Mouse (Mus musculus) layer of hippocampus, adult 18-20 months (tissue): ENCODE results near the gene D630039A03Rik. TPM values are rescaled to one million over a fixed set of nuclear protein-coding genes. Genes with fewer than 3 reads are reported as not detected.
"Not testable (repeated sequence)": the region's sequence is repeated elsewhere in the genome, so short reads cannot be mapped to it uniquely, and the experiment has no call there.

Experiments used
- DNase-seq, 2 experiments: peaks; one replicate each; pipeline ENCODE4 v3.0.0; 2022; ENCODE audit warnings: low spot score in 2 of 2
- total RNA-seq, 2 experiments: library from RNA; stranded (reverse); gene quantifications; 2 replicates each; pipeline ENCODE4 v1.2.3; 2021

D630039A03Rik gene
- total RNA-seq, 2 experiments from 2014 or later: 0.25 to 0.33 TPM

DNA sequence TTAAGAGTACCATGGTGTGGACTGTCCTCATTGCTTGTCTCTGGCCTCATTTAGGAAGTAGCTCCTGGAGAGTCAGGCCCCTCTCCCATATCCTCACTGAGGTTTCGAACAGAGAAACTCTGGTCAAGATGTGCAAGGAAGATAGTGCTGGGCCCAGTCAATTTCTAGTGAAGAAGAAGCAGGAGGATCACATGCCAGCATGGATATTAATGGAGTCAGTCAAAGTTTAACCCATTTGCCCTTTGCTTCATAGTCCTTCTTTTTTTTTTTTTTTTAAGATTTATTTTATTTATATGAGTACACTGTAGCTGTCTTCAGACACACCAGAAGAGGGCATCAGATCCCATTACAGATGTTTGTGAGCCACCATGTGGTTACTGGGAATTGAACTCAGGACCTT lies 27.1 kb downstream of the D630039A03Rik start:
- not testable (repeated sequence) for DNase-seq

DNA sequence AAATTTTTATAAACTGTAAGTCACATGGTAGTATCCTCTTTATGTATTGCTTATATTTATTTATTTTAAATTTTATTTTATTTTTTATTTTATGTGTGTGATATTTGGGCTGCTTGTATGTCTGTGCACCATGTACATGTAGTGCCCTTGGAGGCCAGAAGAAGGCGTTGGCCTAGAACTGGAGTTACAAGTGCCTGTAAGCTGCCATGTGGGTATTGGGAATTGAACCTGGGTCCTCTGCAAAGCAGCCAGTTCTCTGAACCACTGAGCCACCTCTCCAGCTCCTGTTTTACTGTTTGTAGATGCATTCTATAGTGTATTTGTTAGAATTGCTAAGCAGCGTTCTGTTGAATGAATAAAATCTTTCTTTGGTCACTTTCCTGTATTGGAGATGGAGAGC lies 27.9 kb downstream of the D630039A03Rik start:
- DNase-seq: no peak

DNA sequence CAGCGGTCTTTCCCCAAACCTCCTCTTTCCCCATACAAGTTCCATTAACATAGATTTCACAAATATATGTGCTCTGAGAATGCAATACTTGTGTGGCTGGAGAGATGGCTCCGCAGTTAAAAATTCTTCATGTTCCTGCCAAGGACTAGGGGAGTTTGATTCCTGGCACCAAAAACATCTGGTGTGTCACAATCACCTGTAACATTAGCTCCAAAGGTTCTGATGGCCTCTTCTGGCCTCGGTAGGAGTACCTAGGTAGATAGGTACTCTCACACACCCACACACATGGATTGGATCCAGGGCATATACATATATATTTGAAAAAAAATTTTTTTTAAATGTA lies 29.2 kb downstream of the D630039A03Rik start:
- no peak for DNase-seq

DNA sequence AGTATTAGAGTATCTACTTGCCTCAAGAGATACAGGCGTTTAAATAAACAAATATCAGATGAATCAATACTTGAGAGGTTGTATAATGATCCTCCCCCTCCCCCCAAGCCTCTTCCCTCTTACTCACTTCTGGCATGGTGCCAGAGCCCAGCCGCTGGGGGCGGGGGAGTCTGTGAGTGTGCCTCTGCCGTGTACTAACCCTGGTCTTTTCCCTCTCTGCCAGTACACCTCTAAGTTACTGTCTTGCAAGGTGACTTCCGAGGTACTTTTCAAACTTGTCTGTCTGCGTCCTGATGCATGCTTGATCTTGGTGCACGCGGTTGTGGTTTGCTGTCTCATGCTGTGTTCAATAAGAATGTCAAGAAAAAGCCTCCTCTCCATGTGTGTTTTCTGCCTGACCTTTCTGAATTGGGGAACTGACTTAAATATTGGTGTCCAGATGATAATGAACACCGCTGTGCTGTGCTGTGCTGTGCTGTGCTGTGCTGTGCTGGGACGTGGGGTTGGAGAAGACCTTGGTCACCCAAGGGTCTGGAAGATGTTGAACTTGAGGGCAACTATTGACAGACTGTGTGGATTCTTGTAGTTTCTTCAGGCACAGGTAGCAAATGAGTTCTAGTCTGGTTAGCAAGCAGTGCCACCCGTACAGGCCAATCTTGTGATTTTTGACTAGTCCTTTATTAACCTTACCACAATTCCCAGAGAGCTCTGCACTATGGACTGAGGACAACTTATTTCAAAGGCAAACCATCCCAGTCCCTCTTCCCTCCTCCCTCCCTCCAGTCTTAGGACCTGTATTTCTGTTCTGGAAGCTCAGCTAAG lies 29.8 kb downstream of the D630039A03Rik start:
- no peak for DNase-seq

DNA sequence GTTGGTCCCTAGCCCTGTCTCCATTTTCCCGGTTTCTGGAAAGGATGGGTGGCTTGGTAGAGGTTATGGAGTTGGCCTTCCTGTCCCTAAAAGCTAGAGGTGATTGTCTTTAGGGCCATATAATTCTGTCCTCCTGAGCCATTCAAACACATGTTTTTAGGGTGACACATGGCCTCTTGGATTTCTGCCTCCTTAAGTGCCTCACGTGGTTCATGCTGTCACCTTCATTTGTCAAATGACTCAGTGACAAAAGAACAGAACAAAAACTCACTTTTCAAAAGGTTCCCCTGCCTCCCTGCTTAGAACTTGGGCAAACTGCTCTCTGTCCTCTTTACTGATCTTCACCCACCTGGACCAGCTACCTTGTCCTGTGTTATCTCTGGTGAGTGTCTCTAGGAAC lies 30.9 kb downstream of the D630039A03Rik start:
- no peak for DNase-seq

DNA sequence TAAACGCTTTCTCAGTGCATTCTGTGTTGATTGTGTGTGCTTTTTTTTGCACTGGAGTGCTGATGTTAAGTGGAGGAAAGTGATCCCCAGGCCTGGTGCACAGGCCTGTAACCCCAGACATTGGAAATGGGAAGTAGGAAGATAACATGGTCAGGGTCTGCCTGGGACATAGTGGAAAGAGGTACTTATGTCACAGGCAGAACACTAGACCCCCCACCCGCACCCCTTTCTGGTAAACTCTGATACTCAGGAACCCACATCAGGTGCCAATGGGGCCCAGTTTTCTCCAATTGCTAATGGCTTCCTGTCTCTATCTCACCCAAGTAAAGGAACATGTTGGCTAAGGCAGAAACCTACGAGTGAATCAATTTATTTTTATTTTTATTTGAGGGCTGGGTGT lies 31.6 kb downstream of the D630039A03Rik start:
- DNase-seq: no peak

DNA sequence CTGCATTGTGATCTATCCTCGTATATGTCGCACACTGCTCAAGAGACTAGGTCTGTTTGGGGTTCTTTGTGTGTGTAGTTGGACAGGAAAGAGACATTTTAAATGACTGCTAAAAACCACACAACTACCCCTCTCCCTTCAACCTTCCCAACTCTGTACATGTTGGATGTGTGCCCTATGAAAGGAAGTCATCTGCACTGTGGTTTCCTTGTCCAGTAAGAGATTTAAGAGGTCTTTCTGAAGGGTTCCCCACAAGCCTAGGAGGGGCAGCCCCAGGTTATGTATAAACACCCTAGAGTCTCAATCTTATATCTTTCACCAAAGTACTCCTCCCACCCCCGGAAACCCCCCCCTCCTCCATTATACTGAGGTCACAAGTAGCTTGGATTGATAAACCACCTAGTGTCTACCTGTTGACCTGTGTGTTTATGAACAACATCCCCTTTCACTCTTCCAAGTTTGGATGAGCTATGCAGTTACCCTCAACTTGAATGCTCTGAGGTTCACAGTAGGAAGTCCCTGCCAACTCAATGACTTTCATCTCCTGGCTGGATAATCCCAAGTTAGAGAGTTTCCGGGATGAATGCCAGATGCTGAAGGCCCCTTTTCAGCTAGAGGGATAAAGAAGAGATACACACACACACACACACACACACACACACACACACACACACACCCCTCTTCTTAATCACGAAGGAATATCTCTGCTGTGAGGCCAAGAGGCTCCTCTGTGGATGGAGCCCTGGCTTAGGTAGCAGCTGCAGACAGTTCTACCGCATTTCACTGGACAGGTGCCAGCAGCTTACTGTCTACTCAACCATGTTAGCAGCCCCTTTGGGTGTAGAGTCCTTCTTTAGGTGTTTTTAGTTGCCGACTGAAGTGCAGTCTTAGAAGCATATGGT lies 32.3 kb downstream of the D630039A03Rik start:
- DNase-seq: no peak

DNA sequence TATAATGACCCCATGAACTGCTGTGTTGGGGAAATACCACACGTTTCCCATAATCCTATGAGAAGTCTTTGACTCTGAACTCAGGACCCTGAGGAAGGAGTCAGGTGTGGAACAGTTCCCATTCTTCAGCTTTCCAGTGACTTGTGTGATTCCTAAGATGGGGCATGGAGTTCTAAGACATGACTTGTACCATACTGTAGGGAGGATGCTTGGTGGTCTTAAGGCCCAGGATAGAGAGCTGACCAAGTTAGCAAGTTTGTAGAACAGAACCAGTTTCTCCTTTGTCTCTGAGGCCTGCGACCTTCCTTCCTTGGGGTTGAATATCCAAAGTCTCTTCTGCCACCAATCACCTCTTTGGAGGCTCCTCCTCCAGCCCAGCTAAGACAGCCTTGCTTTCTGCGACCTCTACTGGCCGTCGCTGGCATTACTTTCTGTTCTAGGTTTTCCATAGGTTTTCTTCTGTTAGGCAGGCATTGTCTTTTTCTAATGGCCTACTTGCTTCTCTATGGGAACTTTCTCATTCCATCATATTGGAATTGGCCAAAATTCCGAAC lies 36.2 kb downstream of the D630039A03Rik start:
- peak; percentile 64 to 91 for DNase-seq

DNA sequence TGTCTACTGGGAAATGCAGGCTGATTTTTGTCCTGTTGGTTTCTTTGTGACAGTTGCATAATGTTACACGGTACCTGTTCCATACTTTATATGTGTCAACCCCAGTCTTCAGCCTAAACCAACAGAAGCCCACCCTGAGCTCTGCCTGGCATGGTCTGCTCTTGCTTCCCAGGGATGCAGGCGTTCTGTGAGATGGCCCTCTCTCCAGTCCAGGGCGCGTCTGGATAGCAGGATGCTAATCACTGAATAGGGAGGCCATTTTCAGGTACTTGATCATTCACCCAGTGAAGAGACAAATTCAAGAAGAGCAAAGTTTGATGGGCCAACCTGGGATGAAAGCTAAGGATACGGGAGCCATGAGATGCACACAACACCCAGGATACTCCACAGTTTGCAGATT lies 37.0 kb downstream of the D630039A03Rik start:
- DNase-seq: no peak

DNA sequence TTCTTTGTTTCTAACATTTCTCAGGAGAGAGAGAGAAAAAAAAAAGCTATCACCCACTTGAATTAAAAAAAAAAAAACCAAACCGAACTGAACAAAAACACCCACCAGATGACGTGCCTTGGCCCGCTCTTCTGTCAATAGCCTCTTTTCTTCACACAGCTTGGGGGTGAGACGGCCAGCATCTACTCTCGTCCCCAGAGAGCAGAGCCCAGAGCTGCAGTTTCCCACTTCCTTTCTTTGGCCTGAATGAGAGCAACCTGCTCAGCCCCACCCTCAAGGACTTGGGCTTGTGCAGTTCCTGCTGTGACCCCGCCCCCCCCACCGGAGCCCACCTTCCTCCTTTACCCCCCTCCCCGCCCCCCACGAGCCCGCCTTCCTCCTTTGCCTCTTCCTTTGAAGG lies 48.6 kb downstream of the D630039A03Rik start:
- no peak for DNase-seq

DNA sequence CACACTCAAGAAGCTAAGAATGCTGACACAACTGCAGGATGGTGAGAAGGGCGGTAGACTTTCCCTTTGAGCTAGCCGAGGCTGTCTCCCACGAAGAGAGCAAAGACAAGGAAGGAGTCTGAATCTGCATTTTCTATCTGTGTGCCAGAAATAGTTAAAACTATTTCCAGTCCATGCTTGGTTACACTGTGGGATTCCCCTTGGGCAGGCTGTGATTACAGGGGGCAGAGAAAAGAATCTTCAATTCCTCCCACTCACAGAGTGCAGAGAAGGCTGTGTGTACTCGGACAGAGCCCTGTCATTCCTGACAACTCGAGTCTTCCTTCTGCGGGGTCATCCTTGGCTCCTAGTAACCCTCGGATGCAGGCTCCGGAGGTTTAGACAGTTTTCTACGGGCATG lies 49.1 kb downstream of the D630039A03Rik start:
- no peak for DNase-seq

DNA sequence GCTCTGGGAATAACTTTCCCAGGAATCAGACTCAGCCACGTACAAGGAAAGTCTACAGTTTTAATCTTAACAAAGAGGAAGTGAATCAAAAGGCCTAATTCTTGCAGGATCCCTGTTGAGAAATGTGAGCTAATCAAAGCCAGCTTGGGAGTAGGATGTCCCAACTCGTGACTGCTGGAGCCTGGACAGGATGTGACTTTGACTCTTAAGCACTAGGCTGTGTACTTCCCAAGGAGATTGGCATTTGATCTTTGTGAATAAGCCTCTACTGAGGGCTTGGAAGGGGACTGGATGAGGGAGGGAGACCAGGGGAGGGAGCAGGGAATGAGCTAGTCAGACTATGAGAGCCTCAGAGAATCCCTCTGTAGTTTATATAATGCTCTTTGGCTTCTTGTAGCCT lies 50.0 kb downstream of the D630039A03Rik start:
- no peak for DNase-seq

DNA sequence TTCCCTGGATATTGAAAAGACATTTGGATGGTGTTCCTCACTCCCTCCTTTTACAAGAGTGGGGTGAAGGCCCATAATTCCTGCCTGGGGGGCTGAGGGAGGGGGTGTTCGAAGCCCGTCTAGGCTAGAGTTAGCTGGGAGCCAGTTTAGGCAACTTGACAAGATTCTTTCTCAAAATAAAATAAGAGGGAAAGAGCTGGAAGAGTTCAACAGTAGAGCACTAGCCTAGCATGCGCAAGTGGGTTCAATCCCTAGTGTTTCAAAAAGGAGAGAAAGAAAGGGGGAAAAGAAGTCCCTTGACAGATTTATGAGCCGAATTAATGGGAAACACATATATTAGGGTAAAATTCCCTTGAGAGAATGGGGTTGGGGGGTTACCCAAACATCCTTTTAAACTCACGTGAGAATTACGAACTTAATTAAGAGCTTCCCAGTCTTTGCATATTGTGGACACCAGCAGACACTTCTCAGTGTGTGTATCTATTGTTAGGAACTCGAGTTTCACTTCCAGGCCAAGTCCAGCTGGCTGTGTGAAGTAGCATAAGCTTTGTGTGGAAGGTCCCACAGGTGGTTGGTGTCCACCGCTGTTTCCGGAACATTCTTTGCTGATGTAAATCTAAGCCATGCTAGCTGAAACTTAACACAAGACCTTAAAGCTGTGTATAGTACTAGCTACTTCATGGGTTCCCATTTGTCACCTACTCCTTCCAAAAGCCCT lies 53.7 kb downstream of the D630039A03Rik start:
- DNase-seq: no peak

DNA sequence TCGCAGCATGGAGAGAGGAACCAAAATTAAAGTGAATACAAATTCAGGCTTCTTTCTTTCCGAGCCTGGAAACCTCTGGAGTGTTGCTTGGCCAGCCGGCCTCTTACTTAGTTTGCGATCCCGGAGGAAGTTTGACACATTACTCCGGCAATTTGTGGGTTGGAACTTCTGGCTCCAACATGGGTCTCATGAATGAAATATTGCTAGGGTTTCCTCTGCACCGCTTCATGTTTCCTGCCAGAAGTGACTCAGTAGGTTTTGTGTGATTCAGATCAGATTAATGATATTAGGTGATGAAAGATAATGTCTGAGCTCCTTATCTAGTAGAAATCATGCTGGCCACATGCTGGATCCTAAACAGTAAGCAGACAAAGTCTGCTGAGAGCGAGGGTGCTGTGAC lies 54.2 kb downstream of the D630039A03Rik start:
- DNase-seq: no peak

DNA sequence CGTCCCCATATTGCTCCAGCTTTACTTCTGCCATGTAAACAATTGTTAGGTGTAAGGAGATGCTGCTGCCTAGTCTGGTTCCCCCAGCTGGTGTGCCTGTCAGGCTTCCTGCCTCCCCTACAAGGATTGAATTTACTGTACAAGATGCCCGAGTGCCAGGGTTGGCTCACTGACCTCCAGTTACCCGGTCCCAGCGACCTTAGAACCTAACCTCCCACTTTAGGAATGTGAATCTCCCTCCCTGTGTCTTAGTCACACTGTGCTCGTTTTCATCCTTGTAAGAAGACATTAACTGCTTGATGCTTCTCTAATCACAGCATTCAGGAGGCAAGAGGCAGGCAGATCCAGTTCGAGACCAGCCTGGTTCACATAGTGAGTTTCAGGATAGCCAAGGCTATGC lies 54.9 kb downstream of the D630039A03Rik start:
- DNase-seq: no peak

DNA sequence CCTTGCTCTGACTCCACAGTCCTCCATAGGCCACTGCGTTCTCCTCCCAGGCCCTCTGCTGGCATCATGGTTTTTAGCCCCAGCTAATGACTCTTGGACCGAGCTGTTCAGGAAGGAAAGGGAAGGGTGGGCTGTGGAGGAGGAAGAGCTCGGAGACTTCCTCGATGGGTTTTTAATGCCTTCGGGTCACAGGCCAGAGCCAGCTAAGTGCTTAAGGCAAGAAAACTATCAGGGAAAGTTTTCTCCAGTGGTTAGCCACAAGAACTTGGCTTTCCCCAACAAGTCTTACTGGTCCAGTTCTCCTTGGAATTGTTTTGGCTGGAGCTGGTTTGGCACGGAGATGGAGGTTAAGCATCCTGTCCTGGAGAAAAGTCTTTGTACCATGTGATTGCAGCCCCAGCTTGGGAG lies 55.9 kb downstream of the D630039A03Rik start:
- DNase-seq: no peak

Other genes starting within 250 kb of the D630039A03Rik start
- 10 to 100 TPM; 52.0 to 53.2 TPM for gene Akap2, start 198.6 kb downstream of the D630039A03Rik start, total RNA-seq
- 10 to 100 TPM; 95.7 to 97.6 TPM for gene Txn1, start 40.1 kb upstream of the D630039A03Rik start, total RNA-seq
- gene Txndc8, start 92.8 kb upstream of the D630039A03Rik start, total RNA-seq: not detected